Mouse (Mus musculus): Measurements from ENCODE around the gene Fads2. TPM values are rescaled to one million over a fixed set of nuclear protein-coding genes. Genes with fewer than 3 reads are reported as not detected.
A peak's percentile ranks its signal among the peaks of the same experiment; 100 is the strongest.
"Not testable (repeated sequence)": the region's sequence is repeated elsewhere in the genome, so short reads cannot be mapped to it uniquely, and the experiment has no call there.

The Fads2 gene
- 55.1 and 57.0 TPM in 2 replicates for polyA plus RNA-seq (2014; fragmentation: Nextera tagmentation; extraction: Ambion mirVana)

DNA sequence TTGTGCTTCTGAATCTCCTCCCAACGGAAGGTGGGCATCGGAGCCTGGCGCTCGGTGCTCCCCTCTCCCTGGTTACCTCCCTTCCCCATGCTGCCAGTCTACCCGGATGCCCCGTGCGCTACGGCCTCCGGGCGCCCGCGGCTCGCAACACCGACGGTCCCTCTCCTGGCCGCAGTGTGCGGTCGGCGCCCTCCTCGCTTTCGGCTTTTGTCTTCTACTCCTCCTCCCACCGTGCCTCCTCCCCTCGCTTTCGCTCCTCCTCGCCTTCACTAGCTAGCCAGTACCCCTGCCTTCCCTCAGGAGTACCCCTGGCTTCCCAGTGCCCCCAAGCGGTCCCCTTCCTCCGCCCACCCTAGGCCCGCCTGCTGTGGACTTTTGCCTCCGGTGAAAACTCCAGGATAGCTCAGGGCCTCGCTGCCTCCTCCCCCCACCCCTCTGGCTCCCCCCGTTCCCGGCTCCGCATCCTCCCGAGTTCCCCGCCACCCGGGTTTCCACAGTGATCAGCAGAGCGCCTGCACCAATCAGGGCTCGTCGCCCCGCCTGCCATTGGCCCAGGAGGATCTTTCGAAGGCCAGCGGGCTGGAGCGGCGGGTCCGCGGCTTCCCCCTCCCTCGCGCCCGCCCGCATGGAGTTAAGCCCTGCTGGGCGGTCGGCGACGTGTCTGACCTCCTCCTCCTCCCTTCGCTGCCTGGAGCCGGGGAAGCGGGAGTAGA, at the start of gene Fads2:
TSS of gene Fads2 (minus strand) at position 406 of the 713 bp plus-strand sequence.
- DNase-seq (ENCODE audit: low spot score): peak; percentile 96
- H3K9ac ChIP-seq (ENCODE audit: low read length): peak within 1 kb of the TSS; percentile 85
- peak; percentile 94 for ATAC-seq (ENCODE audit: insufficient number of reproducible peaks, low FRiP score, low TSS enrichment, low read depth)
- H3K27me3 ChIP-seq (ENCODE audit: control insufficient read depth, insufficient read depth, low read length): no peaks in the 10 kb centered on the region
- H3K4me1 ChIP-seq (ENCODE audit: control insufficient read depth, insufficient read depth, low read length): 0 out of 2 replicates have a peak, but pooled peaks cover 2% of the 10 kb centered on the region
- H3K4me3 ChIP-seq (ENCODE audit: low read depth, low read length): peak within 1 kb of the TSS; percentile 77
- H3K36me3 ChIP-seq (ENCODE audit: control insufficient read depth, insufficient read depth, low read length): peaks cover 2% of the 10 kb centered on the region; the same call in 1 of the 2 replicates
- H3K4me2 ChIP-seq (ENCODE audit: low read depth, severe bottlenecking): peak within 1 kb of the TSS; percentile 55
- no peaks in the 10 kb centered on the region for H3K9me3 ChIP-seq (ENCODE audit: control insufficient read depth, low read length)
- under 1% methylated on average over 48 of the region's 57 CpGs for WGBS
- peak within 1 kb of the TSS; percentile 87 for H3K27ac ChIP-seq (replicated peaks; ENCODE audit: low read depth, low read length)

DNA sequence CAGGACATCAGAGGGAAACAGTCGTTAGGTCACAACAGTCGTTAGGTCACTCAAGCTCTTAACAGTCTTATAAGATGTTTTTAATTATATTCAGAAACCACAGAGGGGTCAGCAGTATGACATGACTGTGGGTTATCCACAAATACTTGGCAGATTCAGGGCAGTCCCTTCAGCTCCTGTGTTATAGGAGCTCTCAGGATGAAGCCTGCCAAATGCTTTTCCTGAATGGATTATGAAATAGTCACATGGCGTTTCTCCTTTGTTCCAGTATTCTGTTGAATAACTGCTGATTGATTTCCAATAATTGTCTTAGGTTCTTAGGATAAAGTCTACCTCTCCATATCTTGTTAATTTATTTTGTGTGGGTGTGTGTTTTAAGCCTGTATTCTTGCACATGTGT, 47.6 kb upstream of the Fads2 start:
- H3K27ac ChIP-seq (replicated peaks; ENCODE audit: low read depth, low read length): no peak overlapping the region
- H3K4me3 ChIP-seq (ENCODE audit: low read depth, low read length): no peak overlapping the region
- H3K4me2 ChIP-seq (ENCODE audit: low read depth, severe bottlenecking): no peak overlapping the region
- ATAC-seq (ENCODE audit: insufficient number of reproducible peaks, low FRiP score, low TSS enrichment, low read depth): no peak
- no peaks in the 10 kb centered on the region for H3K36me3 ChIP-seq (ENCODE audit: control insufficient read depth, insufficient read depth, low read length)
- no peak overlapping the region for H3K9ac ChIP-seq (ENCODE audit: low read length)
- DNase-seq (ENCODE audit: low spot score): no peak
- H3K4me1 ChIP-seq (ENCODE audit: control insufficient read depth, insufficient read depth, low read length): no peaks in the 10 kb centered on the region
- no peaks in the 10 kb centered on the region for H3K27me3 ChIP-seq (ENCODE audit: control insufficient read depth, insufficient read depth, low read length)
- no peaks in the 10 kb centered on the region for H3K9me3 ChIP-seq (ENCODE audit: control insufficient read depth, low read length)
- 42% methylated on average over 3 of the region's 3 CpGs for WGBS

DNA sequence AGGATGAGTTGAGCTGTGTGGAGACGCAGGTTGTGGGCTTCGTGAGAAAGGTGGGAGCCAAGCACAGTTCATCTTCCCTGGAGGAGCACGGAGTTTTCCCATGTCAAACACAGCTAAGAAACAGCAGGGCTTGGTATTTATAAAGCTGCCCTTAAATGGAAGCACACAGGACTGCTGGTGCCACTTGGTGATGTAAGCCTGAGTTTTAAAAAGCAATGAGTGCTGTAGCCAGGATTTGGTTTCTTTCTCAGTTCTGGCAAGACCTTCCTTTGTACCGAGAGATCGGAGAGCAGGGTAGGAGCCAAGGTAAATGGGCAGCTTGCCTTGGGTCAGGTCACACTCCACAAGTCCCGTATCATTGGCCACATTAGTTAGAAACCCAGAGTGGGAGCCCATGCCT, 47.0 kb upstream of the Fads2 start:
- no peaks in the 10 kb centered on the region for H3K27me3 ChIP-seq (ENCODE audit: control insufficient read depth, insufficient read depth, low read length)
- 84% methylated on average over 6 of the region's 6 CpGs for WGBS
- no peak overlapping the region for H3K27ac ChIP-seq (replicated peaks; ENCODE audit: low read depth, low read length)
- DNase-seq (ENCODE audit: low spot score): no peak
- H3K36me3 ChIP-seq (ENCODE audit: control insufficient read depth, insufficient read depth, low read length): no peaks in the 10 kb centered on the region
- ATAC-seq (ENCODE audit: insufficient number of reproducible peaks, low FRiP score, low TSS enrichment, low read depth): no peak
- no peak overlapping the region for H3K4me2 ChIP-seq (ENCODE audit: low read depth, severe bottlenecking)
- no peak overlapping the region for H3K4me3 ChIP-seq (ENCODE audit: low read depth, low read length)
- H3K4me1 ChIP-seq (ENCODE audit: control insufficient read depth, insufficient read depth, low read length): no peaks in the 10 kb centered on the region
- H3K9me3 ChIP-seq (ENCODE audit: control insufficient read depth, low read length): no peaks in the 10 kb centered on the region
- no peak overlapping the region for H3K9ac ChIP-seq (ENCODE audit: low read length)

DNA sequence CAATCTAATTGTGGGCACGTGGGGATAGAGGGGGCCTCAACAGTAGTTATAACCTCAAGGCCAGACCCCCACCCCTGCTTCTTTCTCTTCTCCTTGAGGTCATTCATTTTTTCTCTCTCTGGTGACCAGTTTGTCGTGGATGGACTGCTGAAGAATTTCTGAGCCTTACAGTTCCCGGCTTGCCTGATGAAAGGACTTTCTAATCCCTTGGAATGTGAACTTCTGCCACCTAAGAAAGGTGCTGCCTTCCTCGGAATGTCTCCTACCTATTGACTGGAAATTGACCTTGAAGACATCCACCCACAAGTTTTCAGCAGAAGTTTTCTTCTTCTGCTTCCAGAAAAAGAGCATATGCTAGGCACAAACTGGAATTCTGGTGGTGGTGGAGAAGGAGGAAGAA, 42.9 kb upstream of the Fads2 start:
- Histone ChIP-seq H3K9ac (ENCODE audit: low read length) (no peak overlapping the region), H3K27ac (replicated peaks; ENCODE audit: low read depth, low read length) (no peak overlapping the region), H3K36me3 (ENCODE audit: control insufficient read depth, insufficient read depth, low read length) (no peaks in the 10 kb centered on the region), H3K4me2 (ENCODE audit: low read depth, severe bottlenecking) (no peak overlapping the region), H3K27me3 (ENCODE audit: control insufficient read depth, insufficient read depth, low read length) (no peaks in the 10 kb centered on the region), H3K4me1 (ENCODE audit: control insufficient read depth, insufficient read depth, low read length) (no peaks in the 10 kb centered on the region), H3K4me3 (ENCODE audit: low read depth, low read length) (no peak overlapping the region), H3K9me3 (ENCODE audit: control insufficient read depth, low read length) (no peaks in the 10 kb centered on the region)
- WGBS: 49% methylated on average over 4 of the region's 4 CpGs
- ATAC-seq (ENCODE audit: insufficient number of reproducible peaks, low FRiP score, low TSS enrichment, low read depth) (no peak), DNase-seq (ENCODE audit: low spot score) (no peak)

DNA sequence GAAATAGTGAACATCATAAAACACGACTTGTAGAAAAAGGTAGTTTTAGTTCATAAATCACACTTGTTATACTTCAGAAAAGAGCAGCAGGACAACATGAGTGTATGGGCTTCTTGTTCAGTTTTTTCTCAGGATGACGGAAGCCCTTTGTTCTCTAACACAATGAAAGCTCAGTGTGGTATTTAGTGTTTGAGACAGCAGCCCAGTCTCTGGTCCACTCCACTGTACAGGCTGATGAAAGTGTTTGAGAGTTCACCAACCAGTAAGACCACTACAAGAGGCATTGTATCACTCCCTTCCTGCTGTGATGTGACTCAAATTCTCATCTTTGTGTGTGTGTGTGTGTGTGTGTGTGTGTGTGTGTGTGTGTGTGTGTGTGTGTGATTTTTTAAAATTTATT, 42.1 kb upstream of the Fads2 start:
- Histone ChIP-seq H3K4me3 (ENCODE audit: low read depth, low read length) (no peak overlapping the region), H3K9ac (ENCODE audit: low read length) (no peak overlapping the region), H3K4me1 (ENCODE audit: control insufficient read depth, insufficient read depth, low read length) (no peaks in the 10 kb centered on the region), H3K36me3 (ENCODE audit: control insufficient read depth, insufficient read depth, low read length) (no peaks in the 10 kb centered on the region), H3K9me3 (ENCODE audit: control insufficient read depth, low read length) (no peaks in the 10 kb centered on the region), H3K27me3 (ENCODE audit: control insufficient read depth, insufficient read depth, low read length) (no peaks in the 10 kb centered on the region), H3K4me2 (ENCODE audit: low read depth, severe bottlenecking) (no peak overlapping the region), H3K27ac (replicated peaks; ENCODE audit: low read depth, low read length) (no peak overlapping the region)
- ATAC-seq (ENCODE audit: insufficient number of reproducible peaks, low FRiP score, low TSS enrichment, low read depth): no peak
- WGBS: 78% methylated on average over 2 of the region's 2 CpGs
- no peak for DNase-seq (ENCODE audit: low spot score)

DNA sequence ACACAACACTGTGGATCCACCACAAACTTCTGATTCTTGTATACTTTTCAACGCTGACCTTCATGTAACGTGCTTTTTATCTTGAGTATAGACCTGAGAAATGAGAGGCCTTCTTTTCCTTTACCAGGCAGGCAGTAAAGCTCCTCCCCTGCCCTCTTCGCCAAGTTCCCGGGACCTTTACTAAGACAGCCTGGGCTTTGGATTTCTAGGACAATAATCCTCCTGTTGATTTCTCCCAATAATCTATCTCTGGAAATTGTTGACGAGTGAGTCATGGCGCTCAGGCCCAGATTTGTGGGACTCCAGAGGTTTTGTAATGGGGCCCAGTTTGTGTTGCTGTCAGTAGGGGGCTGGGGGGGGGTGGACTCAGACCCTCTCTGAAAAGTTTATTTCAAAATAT, 38.2 kb upstream of the Fads2 start:
- DNase-seq (ENCODE audit: low spot score) (no peak), ATAC-seq (ENCODE audit: insufficient number of reproducible peaks, low FRiP score, low TSS enrichment, low read depth) (no peak)
- Histone ChIP-seq H3K9me3 (ENCODE audit: control insufficient read depth, low read length) (no peaks in the 10 kb centered on the region), H3K36me3 (ENCODE audit: control insufficient read depth, insufficient read depth, low read length) (no peaks in the 10 kb centered on the region), H3K4me3 (ENCODE audit: low read depth, low read length) (no peak overlapping the region), H3K27me3 (ENCODE audit: control insufficient read depth, insufficient read depth, low read length) (no peaks in the 10 kb centered on the region), H3K4me2 (ENCODE audit: low read depth, severe bottlenecking) (no peak overlapping the region), H3K27ac (replicated peaks; ENCODE audit: low read depth, low read length) (no peak overlapping the region), H3K4me1 (ENCODE audit: control insufficient read depth, insufficient read depth, low read length) (no peaks in the 10 kb centered on the region), H3K9ac (ENCODE audit: low read length) (no peak overlapping the region)
- 89% methylated on average over 6 of the region's 6 CpGs for WGBS

DNA sequence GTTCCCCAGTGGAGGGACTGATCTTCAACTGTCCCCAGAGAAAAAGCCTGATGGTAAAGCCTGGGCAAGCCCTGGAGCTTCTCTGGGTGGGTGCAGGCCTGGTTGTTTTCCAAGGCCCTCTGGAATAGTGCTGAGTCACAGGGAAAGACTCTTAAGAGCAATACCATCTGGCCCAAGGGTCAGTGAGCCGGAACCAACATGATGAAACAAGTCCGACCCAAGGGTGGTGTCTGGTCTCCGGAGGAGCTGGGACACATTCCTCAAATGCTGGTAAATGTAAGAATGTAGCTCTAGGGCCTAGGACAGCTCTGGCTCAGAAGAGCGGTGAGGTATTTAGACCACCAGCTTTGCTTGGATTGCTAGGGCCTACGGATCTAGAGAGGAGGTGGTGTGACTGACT, 35.9 kb upstream of the Fads2 start:
- ATAC-seq (ENCODE audit: insufficient number of reproducible peaks, low FRiP score, low TSS enrichment, low read depth) (no peak), DNase-seq (ENCODE audit: low spot score) (no peak)
- Histone ChIP-seq H3K4me2 (ENCODE audit: low read depth, severe bottlenecking) (no peak overlapping the region), H3K9ac (ENCODE audit: low read length) (no peak overlapping the region), H3K27ac (replicated peaks; ENCODE audit: low read depth, low read length) (no peak overlapping the region), H3K4me1 (ENCODE audit: control insufficient read depth, insufficient read depth, low read length) (no peaks in the 10 kb centered on the region), H3K36me3 (ENCODE audit: control insufficient read depth, insufficient read depth, low read length) (no peaks in the 10 kb centered on the region), H3K4me3 (ENCODE audit: low read depth, low read length) (no peak overlapping the region), H3K9me3 (ENCODE audit: control insufficient read depth, low read length) (no peaks in the 10 kb centered on the region), H3K27me3 (ENCODE audit: control insufficient read depth, insufficient read depth, low read length) (no peaks in the 10 kb centered on the region)
- 79% methylated on average over 5 of the region's 5 CpGs for WGBS

DNA sequence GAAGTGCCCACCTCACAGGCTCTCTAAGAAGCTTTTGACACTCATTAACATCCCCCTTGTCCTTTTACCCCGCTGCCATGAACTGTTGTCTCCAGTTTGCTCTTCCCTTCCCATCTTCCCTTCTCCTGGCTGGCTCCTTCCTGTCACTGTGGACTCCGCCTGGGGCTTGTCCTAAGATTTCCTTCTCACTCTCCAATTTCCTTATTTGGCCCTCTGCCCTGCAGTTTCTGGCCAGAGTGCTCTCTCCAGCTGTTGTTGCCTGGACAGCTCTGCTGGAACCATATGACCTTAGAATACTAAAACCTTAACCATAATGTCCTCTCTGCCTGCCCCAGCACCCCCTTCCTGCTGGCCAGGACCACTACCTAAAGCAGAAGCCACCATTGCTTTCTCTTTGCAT, 33.1 kb upstream of the Fads2 start:
- Histone ChIP-seq H3K9me3 (ENCODE audit: control insufficient read depth, low read length) (no peaks in the 10 kb centered on the region), H3K9ac (ENCODE audit: low read length) (no peak overlapping the region), H3K27me3 (ENCODE audit: control insufficient read depth, insufficient read depth, low read length) (no peaks in the 10 kb centered on the region), H3K4me2 (ENCODE audit: low read depth, severe bottlenecking) (no peak overlapping the region), H3K4me3 (ENCODE audit: low read depth, low read length) (no peak overlapping the region), H3K4me1 (ENCODE audit: control insufficient read depth, insufficient read depth, low read length) (no peaks in the 10 kb centered on the region), H3K36me3 (ENCODE audit: control insufficient read depth, insufficient read depth, low read length) (no peaks in the 10 kb centered on the region), H3K27ac (replicated peaks; ENCODE audit: low read depth, low read length) (no peak overlapping the region)
- ATAC-seq (ENCODE audit: insufficient number of reproducible peaks, low FRiP score, low TSS enrichment, low read depth): no peak
- no peak for DNase-seq (ENCODE audit: low spot score)
- 54% methylated on average over 2 of the region's 2 CpGs for WGBS

DNA sequence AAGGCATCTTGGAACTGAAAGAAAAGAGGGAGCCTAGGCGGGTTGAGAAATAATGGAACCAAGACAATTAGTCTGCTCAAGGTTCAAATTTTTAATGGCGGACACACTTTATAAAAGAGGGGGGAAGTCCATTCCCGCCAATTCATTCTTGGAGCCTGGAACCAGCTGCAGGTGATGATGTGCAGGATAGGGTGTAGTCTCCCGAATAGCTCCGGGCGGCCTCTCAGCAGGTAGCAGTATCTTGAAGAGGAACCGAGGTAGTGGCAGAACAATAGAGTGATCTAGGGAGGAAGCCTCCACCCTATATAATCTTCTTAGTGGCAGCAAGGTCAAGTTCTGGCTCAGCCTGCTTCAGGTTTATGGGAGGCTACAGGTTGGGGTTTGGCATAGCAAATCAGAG, 28.0 kb upstream of the Fads2 start:
- not testable (repeated sequence) for H3K4me1 ChIP-seq (ENCODE audit: control insufficient read depth, insufficient read depth, low read length)

More for the DNA sequence above, 28.0 kb upstream of the Fads2 start:
- DNase-seq (ENCODE audit: low spot score); ATAC-seq (ENCODE audit: insufficient number of reproducible peaks, low FRiP score, low TSS enrichment, low read depth); H3K4me3 ChIP-seq (ENCODE audit: low read depth, low read length); H3K27me3 ChIP-seq (ENCODE audit: control insufficient read depth, insufficient read depth, low read length); H3K4me2 ChIP-seq (ENCODE audit: low read depth, severe bottlenecking); H3K36me3 ChIP-seq (ENCODE audit: control insufficient read depth, insufficient read depth, low read length); H3K9me3 ChIP-seq (ENCODE audit: control insufficient read depth, low read length); H3K27ac ChIP-seq (replicated peaks; ENCODE audit: low read depth, low read length); H3K9ac ChIP-seq (ENCODE audit: low read length): not testable (repeated sequence)
- 78% methylated on average over 7 of the region's 7 CpGs for WGBS
